Mouse (Mus musculus) kidney, embryonic 14.5 days (tissue): Measurements from ENCODE around the gene Get4. TPM values are rescaled to one million over a fixed set of nuclear protein-coding genes. Genes with fewer than 3 reads are reported as not detected.
A peak's percentile ranks its signal among the peaks of the same experiment; 100 is the strongest.

Experiments
- ATAC-seq: fragments of 200-750 bp; cut with Nextera tagmentation; 2 replicates; pipeline ENCODE4 v1.8.0; 2017; ENCODE audit warnings: moderate number of reproducible peaks, mild to moderate bottlenecking, moderate TSS enrichment, moderate library complexity; ENCODE audit not compliant: low FRiP score, low TSS enrichment
- H3K27ac ChIP-seq: fragments of 300-500 bp; sonication (generic); 2 replicates; pipeline ENCODE4 v1.5.1; 2014; ENCODE audit warnings: low read depth, mild to moderate bottlenecking, low read length, moderate library complexity, mixed read lengths
- H3K27me3 ChIP-seq: fragments of 300-500 bp; sonication (generic); 2 replicates; pipeline ENCODE4 v1.6.1; 2014; ENCODE audit warnings: mild to moderate bottlenecking, low read length; ENCODE audit not compliant: control insufficient read depth, insufficient read depth
- H3K36me3 ChIP-seq: fragments of 300-500 bp; sonication (generic); 2 replicates; pipeline ENCODE4 v1.6.1; 2014; ENCODE audit warnings: low read length, mixed read lengths; ENCODE audit not compliant: control insufficient read depth, insufficient read depth
- H3K4me1 ChIP-seq: fragments of 300-500 bp; sonication (generic); 2 replicates; pipeline ENCODE4 v1.6.1; 2014; ENCODE audit warnings: low read length, mixed read lengths; ENCODE audit not compliant: control insufficient read depth, insufficient read depth
- H3K4me2 ChIP-seq: fragments of 300-500 bp; sonication (generic); replicated peaks from 2 replicates; pipeline ENCODE4 v1.6.1; 2014; ENCODE audit warnings: low read depth, mild to moderate bottlenecking, low read length
- H3K4me3 ChIP-seq: fragments of 300-500 bp; sonication (generic); 2 replicates; pipeline ENCODE4 v1.5.1; 2014; ENCODE audit warnings: mild to moderate bottlenecking, low read length
- H3K9ac ChIP-seq: fragments of 300-500 bp; sonication (generic); 2 replicates; pipeline ENCODE4 v1.6.1; 2014; ENCODE audit warnings: low read depth, mild to moderate bottlenecking, low read length, moderate library complexity
- H3K9me3 ChIP-seq: fragments of 300-500 bp; sonication (generic); 2 replicates; pipeline ENCODE4 v1.6.1; 2016; ENCODE audit warnings: low read length; ENCODE audit not compliant: control insufficient read depth
- WGBS: fragments of 180-500 bp; shearing (Covaris S2); extraction: QIAGEN DNeasy Blood & Tissue Kit; methylation state at CpG from one replicate; pipeline ENCODE4 v1.1.7; 2014; 5-methylcytosine and 5-hydroxymethylcytosine counted together
- polyA plus RNA-seq: library from polyadenylated mRNA; unstranded; fragments of >200 nt; fragmentation: Nextera tagmentation; extraction: Ambion mirVana; gene quantifications from 2 replicates; pipeline ENCODE4 v1.2.1, GENCODE M21; 2014

Get4 gene
- 132 and 156 TPM in 2 replicates for polyA plus RNA-seq

- H3K27me3 ChIP-seq = no peaks in the 10 kb centered on the region
- peak within 1 kb of the TSS; percentile 77 for H3K9ac ChIP-seq
- no peaks in the 10 kb centered on the region for H3K9me3 ChIP-seq
- H3K36me3 ChIP-seq = peaks cover 33% of the 10 kb centered on the region
- peak within 1 kb of the TSS; percentile 94 for H3K4me2 ChIP-seq
- WGBS = under 1% methylated on average over 78 of the region's 90 CpGs
- H3K4me1 ChIP-seq = peaks cover 18% of the 10 kb centered on the region; the same call in 1 of the 2 replicates
- H3K4me3 ChIP-seq = peak within 1 kb of the TSS; percentile 67
- peak within 1 kb of the TSS; percentile 72 for H3K27ac ChIP-seq
- ATAC-seq = peak; percentile 94
Observed at GRCm38 (mm10) chr5:139252081-139252909, at the start of gene Get4. Gene Get4 (plus strand): TSS chr5:139252324.

- no peak overlapping the region for H3K27ac ChIP-seq
- H3K36me3 ChIP-seq = no peaks in the 10 kb centered on the region
- peaks cover 22% of the 10 kb centered on the region for H3K4me1 ChIP-seq
- H3K9me3 ChIP-seq = no peaks in the 10 kb centered on the region
- no peaks in the 10 kb centered on the region for H3K27me3 ChIP-seq
- no peak overlapping the region for H3K4me3 ChIP-seq
- WGBS = 86% methylated on average over 5 of the region's 5 CpGs
- no peak overlapping the region for H3K9ac ChIP-seq
- H3K4me2 ChIP-seq = no peak overlapping the region
- no peak for ATAC-seq
Observed at GRCm38 (mm10) chr5:139203312-139203711, 48.8 kb upstream of the Get4 start.

- Histone ChIP-seq H3K27me3 (no peaks in the 10 kb centered on the region), H3K4me1 (peaks cover 17% of the 10 kb centered on the region), H3K36me3 (peaks cover 14% of the 10 kb centered on the region; the same call in 1 of the 2 replicates), H3K4me3 (no peak overlapping the region), H3K9me3 (no peaks in the 10 kb centered on the region), H3K9ac (no peak overlapping the region), H3K27ac (no peak overlapping the region), H3K4me2 (no peak overlapping the region)
- WGBS = 62% methylated on average over 4 of the region's 4 CpGs
- ATAC-seq = no peak
Observed at GRCm38 (mm10) chr5:139206081-139206480, 46.0 kb upstream of the Get4 start.

GRCm38 (mm10) chr5:139206525-139206924 is 45.6 kb upstream of the Get4 start:
- Histone ChIP-seq H3K36me3 (peaks cover 14% of the 10 kb centered on the region; the same call in 1 of the 2 replicates), H3K27me3 (no peaks in the 10 kb centered on the region), H3K4me3 (no peak overlapping the region), H3K9me3 (no peaks in the 10 kb centered on the region), H3K9ac (no peak overlapping the region), H3K27ac (no peak overlapping the region), H3K4me2 (no peak overlapping the region), H3K4me1 (peaks cover 13% of the 10 kb centered on the region)
- WGBS = 70% methylated on average over 7 of the region's 7 CpGs
- no peak for ATAC-seq

- Histone ChIP-seq H3K4me1 (0 out of 2 replicates have a peak, but pooled peaks cover 3% of the 10 kb centered on the region), H3K4me3 (no peak overlapping the region), H3K36me3 (peaks cover 14% of the 10 kb centered on the region; the same call in 1 of the 2 replicates), H3K27me3 (no peaks in the 10 kb centered on the region), H3K9me3 (no peaks in the 10 kb centered on the region), H3K4me2 (no peak overlapping the region), H3K9ac (no peak overlapping the region), H3K27ac (no peak overlapping the region)
- ATAC-seq = no peak
Observed at GRCm38 (mm10) chr5:139208183-139208582, 43.9 kb upstream of the Get4 start.

GRCm38 (mm10) chr5:139208871-139209684 is 43.0 kb upstream of the Get4 start:
- Histone ChIP-seq H3K9me3 (no peaks in the 10 kb centered on the region), H3K27ac (no peak overlapping the region), H3K4me2 (no peak overlapping the region), H3K4me1 (0 out of 2 replicates have a peak, but pooled peaks cover 3% of the 10 kb centered on the region), H3K4me3 (no peak overlapping the region), H3K27me3 (no peaks in the 10 kb centered on the region), H3K9ac (no peak overlapping the region), H3K36me3 (peaks cover 14% of the 10 kb centered on the region; the same call in 1 of the 2 replicates)
- no peak for ATAC-seq
- 90% methylated on average over 10 of the region's 10 CpGs for WGBS

- ATAC-seq = no peak
- Histone ChIP-seq H3K27me3 (no peaks in the 10 kb centered on the region), H3K4me2 (no peak overlapping the region)
Observed at GRCm38 (mm10) chr5:139209685-139210026, 42.5 kb upstream of the Get4 start.

GRCm38 (mm10) chr5:139211737-139212385 is 40.3 kb upstream of the Get4 start:
- Histone ChIP-seq H3K27ac (no peak overlapping the region), H3K4me1 (no peaks in the 10 kb centered on the region), H3K4me2 (no peak overlapping the region), H3K9me3 (no peaks in the 10 kb centered on the region), H3K36me3 (peaks cover 28% of the 10 kb centered on the region), H3K4me3 (no peak overlapping the region), H3K9ac (no peak overlapping the region), H3K27me3 (no peaks in the 10 kb centered on the region)
- WGBS = 94% methylated on average over 11 of the region's 11 CpGs
- no peak for ATAC-seq

More at GRCm38 (mm10) chr5:139209685-139210026, 42.5 kb upstream of the Get4 start:
- no peaks in the 10 kb centered on the region for H3K9me3 ChIP-seq
- no peak overlapping the region for H3K4me3 ChIP-seq
- WGBS = 96% methylated on average over 7 of the region's 7 CpGs
- H3K36me3 ChIP-seq = peaks cover 14% of the 10 kb centered on the region; the same call in 1 of the 2 replicates
- no peak overlapping the region for H3K9ac ChIP-seq
- 0 out of 2 replicates have a peak, but pooled peaks cover 3% of the 10 kb centered on the region for H3K4me1 ChIP-seq
- no peak overlapping the region for H3K27ac ChIP-seq
